Mouse (Mus musculus) thymus, postnatal 0 days (tissue): ENCODE results near the gene Whrn. TPM values are rescaled to one million over a fixed set of nuclear protein-coding genes. Genes with fewer than 3 reads are reported as not detected.

ENCODE experiments used
- DNase-seq: peaks from one replicate; pipeline ENCODE4 v3.0.0-alpha.2; 2015; ENCODE audit warnings: low spot score
- polyA plus RNA-seq: library from polyadenylated mRNA; unstranded; fragments of >200 nt; fragmentation: Nextera tagmentation; extraction: Ambion mirVana; gene quantifications from 2 replicates; pipeline ENCODE4 v1.2.1, GENCODE M21; 2015

Whrn gene
- polyA plus RNA-seq, 1 experiment from 2014 or later = 17.1 TPM

- no peak for DNase-seq
Measured at GRCm38 (mm10) chr4:63494401-63494966, 1.3 kb downstream of the Whrn start.

GRCm38 (mm10) chr4:63493351-63494121, 2.3 kb downstream of the Whrn start:
- DNase-seq = no peak

GRCm38 (mm10) chr4:63491521-63491920, 4.3 kb downstream of the Whrn start:
- DNase-seq = no peak

GRCm38 (mm10) chr4:63490146-63490545, 5.6 kb downstream of the Whrn start:
- no peak for DNase-seq

- peak; percentile 76 for DNase-seq
Measured at GRCm38 (mm10) chr4:63489676-63490075, 6.1 kb downstream of the Whrn start.

GRCm38 (mm10) chr4:63487916-63488315, 7.9 kb downstream of the Whrn start:
- no peak for DNase-seq

- no peak for DNase-seq
Measured at GRCm38 (mm10) chr4:63487256-63487655, 8.5 kb downstream of the Whrn start.

GRCm38 (mm10) chr4:63486523-63486922, 9.3 kb downstream of the Whrn start:
- peak; percentile 46 for DNase-seq

GRCm38 (mm10) chr4:63483741-63484140, 12.1 kb downstream of the Whrn start:
- DNase-seq = no peak

- DNase-seq = no peak
Measured at GRCm38 (mm10) chr4:63480845-63481167, 15.0 kb downstream of the Whrn start.

- DNase-seq = peak; percentile 73
Measured at GRCm38 (mm10) chr4:63480098-63480844, 15.5 kb downstream of the Whrn start.

- peak; percentile 43 for DNase-seq
Measured at GRCm38 (mm10) chr4:63478036-63478435, 17.8 kb downstream of the Whrn start.

- DNase-seq = no peak
Measured at GRCm38 (mm10) chr4:63476891-63477290, 18.9 kb downstream of the Whrn start.

- DNase-seq = peak; percentile 57
Measured at GRCm38 (mm10) chr4:63475208-63475607, 20.6 kb downstream of the Whrn start.

GRCm38 (mm10) chr4:63474439-63474838, 21.4 kb downstream of the Whrn start:
- peak; percentile 56 for DNase-seq

GRCm38 (mm10) chr4:63467338-63467737, 28.5 kb downstream of the Whrn start:
- DNase-seq = no peak

- no peak for DNase-seq
Measured at GRCm38 (mm10) chr4:63466192-63466591, 29.6 kb downstream of the Whrn start.

GRCm38 (mm10) chr4:63460876-63461525, 34.8 kb downstream of the Whrn start:
- DNase-seq = no peak

- no peak for DNase-seq
Measured at GRCm38 (mm10) chr4:63459141-63459789, 36.5 kb downstream of the Whrn start.

- DNase-seq = no peak
Measured at GRCm38 (mm10) chr4:63456547-63456946, 39.2 kb downstream of the Whrn start.

GRCm38 (mm10) chr4:63453939-63454513, 41.8 kb downstream of the Whrn start:
- no peak for DNase-seq
